Mouse (Mus musculus): ENCODE measurements around the gene Tead4. TPM values are rescaled to one million over a fixed set of nuclear protein-coding genes. Genes with fewer than 3 reads are reported as not detected.

Gene Tead4
- polyA plus RNA-seq, 1 experiment: 2.0 TPM

Other genes with a start within 250 kb of the Tead4 start
- gene Tspan9, start 157.2 kb downstream of the Tead4 start, polyA plus RNA-seq (2012; rRNA removed): 91.2 and 113 TPM in 2 replicates
- gene Tulp3, start 55.0 kb upstream of the Tead4 start, polyA plus RNA-seq (2012; rRNA removed): 15.5 and 18.7 TPM in 2 replicates
- 6.7 and 10.2 TPM in 2 replicates for gene Rhno1, start 62.1 kb upstream of the Tead4 start, polyA plus RNA-seq (2012; rRNA removed)
- 3.0 and 4.5 TPM in 2 replicates for gene Foxm1, start 62.1 kb upstream of the Tead4 start, polyA plus RNA-seq (2012; rRNA removed)
- gene Tex52, start 74.6 kb upstream of the Tead4 start, polyA plus RNA-seq (2012; rRNA removed): 0.18 and 0.20 TPM in 2 replicates
- gene Gm44596, start 74.7 kb upstream of the Tead4 start, polyA plus RNA-seq (2012; rRNA removed): not detected in 2 replicates
- gene Nrip2, start 98.5 kb upstream of the Tead4 start, polyA plus RNA-seq (2012; rRNA removed): 7.5 and 8.2 TPM in 2 replicates
- 19.1 and 23.0 TPM in 2 replicates for gene Itfg2, start 124.1 kb upstream of the Tead4 start, polyA plus RNA-seq (2012; rRNA removed)
- gene Fkbp4, start 137.9 kb upstream of the Tead4 start, polyA plus RNA-seq (2012; rRNA removed): 159 and 223 TPM in 2 replicates
- gene Pzp, start 225.9 kb upstream of the Tead4 start, polyA plus RNA-seq (2012; rRNA removed): 1.4 and 4.0 TPM in 2 replicates

All from gonadal fat pad, adult 2 months (tissue).